Mouse (Mus musculus) bone marrow, adult 2 months (tissue): ENCODE measurements around the gene Ncbp3. TPM values are rescaled to one million over a fixed set of nuclear protein-coding genes. Genes with fewer than 3 reads are reported as not detected.

Source experiments
- H3K27ac ChIP-seq: fragments of 200-500 bp; 2 replicates; pipeline ENCODE4 v1.5.1; 2012; ENCODE audit warnings: low read depth, mild to moderate bottlenecking, control low read depth, inconsistent platforms, low read length; ENCODE audit not compliant: control insufficient read depth, poor library complexity, insufficient read depth
- H3K4me1 ChIP-seq: fragments of 200-500 bp; 2 replicates; pipeline ENCODE4 v1.6.1; 2011; ENCODE audit warnings: low read length; ENCODE audit not compliant: control insufficient read depth, insufficient read depth
- H3K4me3 ChIP-seq: fragments of 200-500 bp; replicated peaks from 2 replicates; pipeline ENCODE3; 2011; ENCODE audit warnings: mild to moderate bottlenecking, low read depth, low read length, control low read depth; ENCODE audit not compliant: control insufficient read depth
- CTCF ChIP-seq: fragments of 200-500 bp; IDR thresholded peaks from 2 replicates; pipeline ENCODE4 v1.5.1; 2011; ENCODE audit warnings: low read length, control low read depth; ENCODE audit not compliant: control insufficient read depth, insufficient read depth
- POLR2A ChIP-seq: fragments of 200-500 bp; IDR thresholded peaks from 2 replicates; pipeline ENCODE4 v1.6.1; 2011; ENCODE audit warnings: low read depth, mild to moderate bottlenecking, control low read depth, low read length, borderline replicate concordance; ENCODE audit not compliant: control insufficient read depth
- WGBS: fragments of 180-500 bp; shearing (Covaris S2); methylation state at CpG from one replicate; pipeline ENCODE4 v1.1.7; 2018; 5-methylcytosine and 5-hydroxymethylcytosine counted together
- polyA plus RNA-seq: library from polyadenylated mRNA; stranded (reverse); fragments of >200 nt; gene quantifications from 2 replicates; pipeline ENCODE4 v1.2.4, GENCODE M21; 2011; ENCODE audit warnings: low replicate concordance; ENCODE audit not compliant: missing spikeins, insufficient read depth, insufficient read length

The Ncbp3 gene
- polyA plus RNA-seq, 1 experiment = 8.0 TPM

DNA sequence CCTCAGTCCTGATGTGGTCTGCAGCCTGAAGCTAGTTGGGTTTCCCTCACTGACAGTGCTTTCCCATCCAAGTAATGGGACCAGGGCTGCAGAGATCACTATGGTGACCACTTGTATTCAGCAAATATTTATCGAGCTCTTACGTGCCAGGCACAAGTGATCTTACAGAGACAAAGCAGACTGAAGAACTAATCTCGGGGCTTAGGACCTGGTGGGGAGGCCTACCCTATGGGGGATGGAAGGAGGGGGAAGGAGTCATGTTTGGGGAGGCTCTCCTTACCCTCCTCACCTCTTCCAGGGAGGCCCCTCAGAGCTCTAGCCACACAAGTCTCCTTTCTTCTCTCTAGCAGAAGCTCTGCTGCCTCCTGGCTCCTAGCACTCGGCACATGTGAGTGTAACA lies 23.8 kb upstream of the Ncbp3 start:
- 49% methylated on average over 4 of the region's 4 CpGs for WGBS
- peak overlapping the region; percentile 42; the same call in 1 of the 2 replicates for H3K27ac ChIP-seq
- no peak overlapping the region for H3K4me3 ChIP-seq
- H3K4me1 ChIP-seq = peaks cover 12% of the 10 kb centered on the region
- no peak for TF ChIP-seq CTCF
- no peak for TF ChIP-seq POLR2A

- H3K27ac ChIP-seq = peak overlapping the region; percentile 42
These were observed 23.2 kb upstream of the Ncbp3 start for GRCm38 (mm10) chr11:73024236-73024904.

DNA sequence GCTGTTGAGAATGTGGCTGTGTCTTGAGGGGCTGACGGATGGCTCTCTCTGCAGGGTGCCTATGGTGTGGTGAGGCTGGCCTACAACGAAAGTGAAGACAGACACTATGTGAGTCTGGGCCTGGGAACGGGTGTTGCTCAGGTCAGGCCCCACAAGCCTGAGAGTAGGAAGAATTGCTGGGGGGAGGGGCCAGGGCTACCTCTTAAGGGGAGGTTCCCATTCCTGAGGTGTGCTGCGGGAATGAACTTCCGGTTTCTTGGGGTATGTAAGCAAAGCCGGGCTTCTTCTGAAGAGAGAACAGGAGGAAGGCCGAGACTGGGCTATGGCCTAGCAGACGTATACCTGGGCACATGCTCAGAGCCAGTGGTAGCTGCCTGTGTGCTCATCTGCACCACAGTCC lies 20.6 kb upstream of the Ncbp3 start:
- TF ChIP-seq POLR2A (no peak), CTCF (no peak)
- WGBS = 54% methylated on average over 8 of the region's 8 CpGs
- Histone ChIP-seq H3K4me1 (peaks cover 9% of the 10 kb centered on the region), H3K27ac (no peak overlapping the region), H3K4me3 (no peak overlapping the region)

More at GRCm38 (mm10) chr11:73024236-73024904, 23.2 kb upstream of the Ncbp3 start:
- peaks cover 12% of the 10 kb centered on the region for H3K4me1 ChIP-seq
- no peak overlapping the region for H3K4me3 ChIP-seq
- WGBS = 4% methylated on average over 7 of the region's 7 CpGs
- TF ChIP-seq POLR2A = no peak
- no peak for TF ChIP-seq CTCF

DNA sequence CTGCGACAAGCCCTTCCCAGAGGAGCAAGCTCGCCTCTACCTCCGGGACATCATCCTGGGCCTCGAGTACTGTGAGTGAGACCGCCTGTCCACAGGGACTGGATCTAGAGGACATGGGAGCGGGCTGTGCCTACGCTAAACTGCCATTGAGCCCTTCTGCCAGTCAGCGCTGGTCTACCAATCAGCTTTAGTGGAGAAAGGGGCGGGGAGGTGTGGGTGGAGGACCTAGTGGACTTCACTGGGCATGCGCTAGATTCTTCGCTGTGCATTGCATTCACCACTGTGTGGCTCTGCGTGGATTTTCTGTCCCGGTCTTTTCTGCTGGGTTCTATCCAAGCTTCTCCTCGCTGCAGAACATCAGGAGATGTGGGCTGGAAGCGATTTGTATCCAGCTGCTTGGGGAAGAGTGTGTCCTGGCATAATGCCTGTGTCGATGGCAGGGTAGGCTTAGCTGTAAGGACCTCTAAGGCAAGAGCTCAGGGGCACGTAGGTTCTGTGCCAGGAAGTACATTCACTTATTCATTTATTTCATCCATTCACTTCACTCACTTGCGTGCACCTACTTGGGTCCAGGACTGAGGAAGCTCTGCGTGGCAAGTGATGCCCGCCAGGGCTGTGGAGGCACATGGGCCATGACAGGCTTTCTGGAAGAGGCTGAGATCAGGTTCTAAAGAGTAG lies 16.6 kb upstream of the Ncbp3 start:
- 30% methylated on average over 20 of the region's 20 CpGs for WGBS
- Histone ChIP-seq H3K27ac (no peak overlapping the region; the same call in 1 of the 2 replicates), H3K4me1 (no peaks in the 10 kb centered on the region; the same call in 1 of the 2 replicates), H3K4me3 (peak overlapping the region; percentile 38)
- TF ChIP-seq POLR2A = no peak
- TF ChIP-seq CTCF = no peak

DNA sequence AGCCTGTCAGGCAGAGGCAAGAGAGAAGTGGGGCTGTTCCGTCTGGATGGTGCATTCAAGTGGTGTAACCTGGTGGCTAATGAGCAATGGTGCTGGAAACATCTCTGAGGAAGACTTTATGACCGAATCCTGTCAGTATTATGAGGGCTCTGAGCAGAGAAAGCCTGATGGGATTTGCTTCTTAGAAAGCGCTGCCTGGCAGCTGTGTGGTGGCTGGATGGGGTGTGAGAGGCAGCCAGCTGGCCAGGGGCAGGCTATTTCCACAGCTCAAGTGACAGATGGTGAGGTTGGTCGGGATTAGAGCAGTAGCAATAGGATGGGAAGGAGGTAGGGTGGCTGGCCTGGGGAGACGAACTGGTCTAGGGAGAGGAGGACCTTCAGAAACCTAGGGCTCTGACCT lies 16.0 kb upstream of the Ncbp3 start:
- no peak for TF ChIP-seq CTCF
- TF ChIP-seq POLR2A = no peak
- H3K4me3 ChIP-seq = no peak overlapping the region
- WGBS = 87% methylated on average over 5 of the region's 5 CpGs
- H3K4me1 ChIP-seq = no peaks in the 10 kb centered on the region; the same call in 1 of the 2 replicates
- H3K27ac ChIP-seq = no peak overlapping the region

GRCm38 (mm10) chr11:73036077-73036476 lies 11.5 kb upstream of the Ncbp3 start:
- TF ChIP-seq CTCF (no peak), POLR2A (no peak)
- WGBS = 92% methylated on average over 7 of the region's 7 CpGs
- Histone ChIP-seq H3K4me1 (peaks cover 2% of the 10 kb centered on the region; the same call in 1 of the 2 replicates), H3K4me3 (no peak overlapping the region), H3K27ac (no peak overlapping the region)

DNA sequence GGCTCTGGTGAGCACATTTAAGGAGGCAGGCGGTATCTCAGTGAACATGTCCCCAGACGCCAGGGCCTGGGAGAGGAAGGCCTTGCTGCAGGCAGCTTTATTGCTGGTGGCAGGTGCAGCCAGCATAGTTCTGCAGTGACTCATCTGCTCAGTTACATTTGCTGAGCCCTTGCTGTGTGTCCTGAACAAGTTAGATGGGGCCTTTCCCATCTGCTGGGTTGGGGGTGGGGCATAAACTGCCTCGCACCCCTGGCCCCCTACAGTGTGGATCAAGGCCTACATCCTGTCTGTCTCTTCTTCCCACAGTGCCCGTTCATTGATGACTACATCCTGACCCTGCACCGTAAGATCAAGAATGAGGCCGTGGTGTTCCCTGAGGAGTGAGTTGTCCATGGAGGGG lies 10.7 kb upstream of the Ncbp3 start:
- Histone ChIP-seq H3K27ac (no peak overlapping the region), H3K4me1 (peaks cover 2% of the 10 kb centered on the region; the same call in 1 of the 2 replicates), H3K4me3 (no peak overlapping the region)
- WGBS = 84% methylated on average over 6 of the region's 6 CpGs
- no peak for TF ChIP-seq POLR2A
- no peak for TF ChIP-seq CTCF

DNA sequence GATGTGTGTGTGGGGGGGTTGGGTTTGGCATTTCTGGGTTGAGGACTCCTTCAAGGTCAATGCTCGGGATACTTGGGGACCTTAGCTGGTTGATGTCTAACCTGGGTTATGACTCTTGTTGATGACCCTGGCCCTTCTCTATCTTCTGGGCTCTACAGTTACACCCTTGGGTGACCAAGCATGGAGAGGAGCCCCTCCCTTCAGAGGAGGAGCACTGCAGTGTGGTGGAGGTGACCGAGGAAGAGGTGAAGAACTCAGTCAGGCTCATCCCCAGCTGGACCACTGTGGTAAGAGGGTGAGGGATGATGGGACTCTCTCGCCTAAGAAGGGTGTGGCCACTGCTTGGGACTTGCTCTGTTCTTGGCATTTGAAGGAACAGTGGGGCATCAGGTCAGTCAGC lies 9.9 kb upstream of the Ncbp3 start:
- Histone ChIP-seq H3K4me3 (no peak overlapping the region), H3K27ac (no peak overlapping the region), H3K4me1 (peaks cover 2% of the 10 kb centered on the region; the same call in 1 of the 2 replicates)
- WGBS = 66% methylated on average over 3 of the region's 3 CpGs
- TF ChIP-seq CTCF = no peak
- no peak for TF ChIP-seq POLR2A
